ENCODE assay signal across 9 mouse cellular contexts in genomic region chr11:60704023-60704880, GRCm38 (mm10). TPM values are rescaled to one million over a fixed set of nuclear protein-coding genes. Genes with fewer than 3 reads are reported as not detected.
DNase-seq lines count a peak whose midpoint lies in the region; ATAC-seq lines count a peak whose summit lies in the region.
"Had no signal": no experiment of that assay in that cellular context is flagged by ENCODE, and none has a peak within 500 bp of the region (broad histone marks: within the 10 kb centered on the region; RNA-seq: fewer than 3 reads in every experiment).

No protein-coding gene starts in this region.

- H3K36me3 ChIP-seq in heart, embryonic 11.5 days (ENCODE audit: control insufficient read depth, insufficient read depth, low read length): peaks cover 39% of the 10 kb centered on the region
- H3K36me3 ChIP-seq in midbrain, embryonic 15.5 days (replicated peaks): peaks cover 38% of the 10 kb centered on the region

- H3K27me3 ChIP-seq in heart, embryonic 11.5 days (ENCODE audit: control insufficient read depth, insufficient read depth, low read length): no peaks in the 10 kb centered on the region
- no peaks in the 10 kb centered on the region for H3K27me3 ChIP-seq in midbrain, embryonic 15.5 days (replicated peaks)
- H3K27me3 ChIP-seq: embryonic facial prominence, embryonic 12.5 days had no signal

- WGBS in heart, embryonic 11.5 days (ENCODE audit: insufficient replicate concordance): 92% methylated on average over 19 of the region's 19 CpGs
- WGBS in midbrain, embryonic 15.5 days: 95% methylated on average over 19 of the region's 19 CpGs

- H3K9ac ChIP-seq in heart, embryonic 11.5 days (ENCODE audit: low read depth, low read length): 0 out of 2 replicates have a peak overlapping the region, but pooled peaks have one; percentile 16
- no peak overlapping the region for H3K9ac ChIP-seq in midbrain, embryonic 15.5 days
- H3K9ac ChIP-seq: embryonic facial prominence, embryonic 12.5 days had no signal

- H3K4me1 ChIP-seq in heart, embryonic 11.5 days (ENCODE audit: control insufficient read depth, insufficient read depth, low read length): peaks cover 14% of the 10 kb centered on the region
- peaks cover 38% of the 10 kb centered on the region for H3K4me1 ChIP-seq in midbrain, embryonic 15.5 days

- no peak for DNase-seq in heart, postnatal 14 days
- peak; percentile 0 for DNase-seq in lung, postnatal 14 days
- DNase-seq in lung, postnatal 36 days: no peak
- peak; percentile 46 for DNase-seq in cerebellum, adult 9-10 months
- DNase-seq in gastrocnemius, postnatal 14 days: peak; percentile 4
- DNase-seq: thymus, postnatal 25 days had no signal

- no peak overlapping the region for H3K27ac ChIP-seq in heart, embryonic 11.5 days (ENCODE audit: low read depth, low read length)
- H3K27ac ChIP-seq in midbrain, embryonic 15.5 days: no peak overlapping the region
- H3K27ac ChIP-seq: embryonic facial prominence, embryonic 12.5 days had no signal

- no peak overlapping the region for H3K4me3 ChIP-seq in heart, embryonic 11.5 days (ENCODE audit: low read depth, low read length)
- no peak overlapping the region for H3K4me3 ChIP-seq in midbrain, embryonic 15.5 days
- H3K4me3 ChIP-seq: embryonic facial prominence, embryonic 12.5 days had no signal

- ATAC-seq in heart, embryonic 11.5 days (replicated peaks; ENCODE audit: insufficient number of reproducible peaks, low FRiP score, low TSS enrichment): no peak
- no peak for ATAC-seq in midbrain, embryonic 15.5 days (replicated peaks)

- no peak overlapping the region for H3K4me2 ChIP-seq in heart, embryonic 11.5 days
- no peak overlapping the region for H3K4me2 ChIP-seq in midbrain, embryonic 15.5 days
- H3K4me2 ChIP-seq: embryonic facial prominence, embryonic 12.5 days had no signal

- H3K9me3 ChIP-seq in heart, embryonic 11.5 days (replicated peaks; ENCODE audit: control insufficient read depth, low read length): no peaks in the 10 kb centered on the region
- H3K9me3 ChIP-seq in midbrain, embryonic 15.5 days: no peaks in the 10 kb centered on the region
- H3K9me3 ChIP-seq: embryonic facial prominence, embryonic 12.5 days had no signal

- intact Hi-C loops in heart, postnatal 14 days (cut with DNase I): no loop called here
- intact Hi-C loops in gastrocnemius, postnatal 14 days (cut with DNase I; ENCODE audit: low total_unique reads): no loop called here

RNA-seq across cellular contexts. Expression of gene Llgl1, which starts 4.7 kb away (rescaled TPM):
- 32.6 and 40.7 TPM in 2 replicates for polyA plus RNA-seq in heart, embryonic 11.5 days (2014; fragmentation: Nextera tagmentation; extraction: Ambion mirVana)
- total RNA-seq in heart, postnatal 14 days (2021): 10 to 100 TPM; 16.9 to 18.0 TPM
- total RNA-seq in gastrocnemius, postnatal 14 days (2021): 10 to 100 TPM; 12.1 to 14.5 TPM
- 53.0 and 57.9 TPM in 2 replicates for polyA plus RNA-seq in midbrain, embryonic 15.5 days (2015; fragmentation: Nextera tagmentation; extraction: Ambion mirVana)

RNA-seq across cellular contexts. Expression of gene Flii, which starts 22.8 kb away (rescaled TPM):
- polyA plus RNA-seq in heart, embryonic 11.5 days (2014; fragmentation: Nextera tagmentation; extraction: Ambion mirVana): 63.6 and 79.5 TPM in 2 replicates
- 100 to 1,000 TPM; 106 to 112 TPM for total RNA-seq in heart, postnatal 14 days (2021)
- total RNA-seq in gastrocnemius, postnatal 14 days (2021): 10 to 100 TPM; 87.8 to 90.9 TPM
- 81.5 and 83.4 TPM in 2 replicates for polyA plus RNA-seq in midbrain, embryonic 15.5 days (2015; fragmentation: Nextera tagmentation; extraction: Ambion mirVana)

RNA-seq across cellular contexts. Expression of gene Mief2, which starts 23.9 kb away (rescaled TPM):
- polyA plus RNA-seq in heart, embryonic 11.5 days (2014; fragmentation: Nextera tagmentation; extraction: Ambion mirVana): 14.4 and 18.4 TPM in 2 replicates
- 10 to 100 TPM; 28.0 to 28.5 TPM for total RNA-seq in heart, postnatal 14 days (2021)
- 10 to 100 TPM; 82.5 to 88.4 TPM for total RNA-seq in gastrocnemius, postnatal 14 days (2021)
- polyA plus RNA-seq in midbrain, embryonic 15.5 days (2015; fragmentation: Nextera tagmentation; extraction: Ambion mirVana): 23.8 and 25.4 TPM in 2 replicates

Comparison
In these comparisons a context has a peak if more than half of its experiments do, and no peak if none do; other contexts are left out.
1. DNase-seq: peak in lung, postnatal 14 days (single experiment), cerebellum, adult 9-10 months (single experiment) and gastrocnemius, postnatal 14 days (single experiment); none in heart, postnatal 14 days (0 of 2) and lung, postnatal 36 days (single experiment).